Mouse (Mus musculus) gastrocnemius, adult 2 months (tissue): ENCODE results near the gene Cspg4. TPM values are rescaled to one million over a fixed set of nuclear protein-coding genes. Genes with fewer than 3 reads are reported as not detected.
"Not testable (repeated sequence)": the region's sequence is repeated elsewhere in the genome, so short reads cannot be mapped to it uniquely, and the experiment has no call there.

Experiments used
- DNase-seq: peaks from one replicate; pipeline ENCODE4 v3.0.0; 2022
- H3K27ac ChIP-seq: fragments of 200-600 bp; 2 replicates; pipeline ENCODE4 v1.8.1; 2022; ENCODE audit warnings: mild to moderate bottlenecking
- H3K4me3 ChIP-seq: fragments of 200-600 bp; 2 replicates; pipeline ENCODE4 v1.8.1; 2022; ENCODE audit warnings: mild to moderate bottlenecking, moderate library complexity
- CTCF ChIP-seq: fragments of 200-600 bp; IDR thresholded peaks from 2 replicates; pipeline ENCODE4 v1.8.1; 2022; ENCODE audit warnings: antibody characterized with exemption, mild to moderate bottlenecking, moderate library complexity
- intact Hi-C: fragments of 180-260 bp; cut with DNase I; formaldehyde crosslinking; loops from one replicate; pipeline ENCODE4 v1.15.1; 2025
- total RNA-seq, 2 experiments: library from RNA; stranded (reverse); gene quantifications; 2 replicates each; pipeline ENCODE4 v1.2.3; 2021

Gene Cspg4
- total RNA-seq, 2 experiments from 2014 or later: 5.7 to 6.0 TPM

- no peak for DNase-seq
- H3K4me3 ChIP-seq: peak overlapping the region; percentile 88
- intact Hi-C loops: loop anchor here (5.0 kb wide), 3 partner anchors 34 to 206 kb away; partner anchors contain the start of genes Man2c1 and Sin3a
- TF ChIP-seq CTCF: no peak
- H3K27ac ChIP-seq: peak overlapping the region; percentile 93
Measured at GRCm38 (mm10) chr9:56926025-56926360, 61.2 kb downstream of the Cspg4 start.

DNA sequence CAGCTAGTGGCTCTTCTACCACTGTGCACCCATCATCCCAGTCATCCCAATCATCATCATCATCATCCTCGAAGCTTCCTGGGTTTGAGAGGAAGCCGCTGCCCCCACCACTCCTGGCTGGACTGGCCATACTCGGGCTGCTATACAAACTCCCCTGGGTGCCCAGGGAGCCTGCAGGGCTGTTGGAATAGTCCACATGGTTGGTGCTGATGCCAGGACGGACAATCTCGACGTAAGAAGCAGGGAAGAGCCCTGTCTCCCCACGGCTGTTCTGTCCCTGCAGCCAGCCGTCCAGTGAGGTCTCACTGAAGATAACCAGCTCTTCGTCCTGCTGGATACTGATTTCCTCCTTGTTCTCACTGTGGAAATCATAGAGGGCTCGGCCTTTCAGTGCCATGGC is 61.6 kb downstream of the Cspg4 start:
- no peak for DNase-seq
- Histone ChIP-seq H3K4me3 (peak overlapping the region; percentile 88), H3K27ac (peak overlapping the region; percentile 93)
- TF ChIP-seq CTCF: no peak
- intact Hi-C loops: loop anchor here (5.0 kb wide), 3 partner anchors 34 to 206 kb away; partner anchors contain the start of genes Man2c1 and Sin3a

DNA sequence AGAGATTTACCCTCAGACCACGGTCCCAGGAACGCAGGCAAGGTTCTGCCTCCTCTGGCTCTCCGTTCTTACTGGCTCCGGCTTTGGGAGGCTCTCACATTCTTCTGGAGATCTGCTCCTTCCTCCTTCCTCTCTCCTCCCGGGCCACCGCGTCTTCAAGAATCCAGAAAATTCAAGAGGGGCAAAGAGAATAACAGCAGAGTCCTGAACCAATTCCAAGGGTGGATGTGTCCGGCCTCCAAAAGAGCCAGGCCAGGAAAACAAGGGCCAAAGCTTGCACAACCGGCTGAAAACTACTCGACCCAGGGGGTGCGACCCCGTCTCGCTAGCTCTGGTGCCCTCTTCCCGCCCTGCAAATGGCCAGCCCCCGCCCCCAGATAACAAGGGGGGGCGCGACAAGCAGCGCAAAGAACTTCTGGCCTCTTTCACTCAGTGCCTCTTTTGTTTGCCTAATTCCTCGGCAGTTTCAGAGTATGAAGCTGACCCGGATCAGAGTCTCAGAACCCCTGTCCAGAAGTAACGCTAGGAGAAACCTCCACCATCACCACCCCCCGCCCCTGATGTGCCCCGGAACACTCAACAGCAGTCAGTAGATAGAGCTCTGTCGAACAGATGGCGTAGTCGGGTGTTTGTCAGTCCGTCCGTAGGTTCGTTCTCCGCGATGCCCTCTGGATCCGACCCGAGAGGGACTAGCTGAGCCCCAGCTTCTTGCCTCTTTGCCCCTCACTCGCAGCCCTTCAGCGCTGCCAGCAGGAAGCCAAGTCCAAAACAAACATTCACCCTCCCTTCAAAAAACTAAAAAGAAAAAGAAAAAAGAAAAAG is 62.6 kb downstream of the Cspg4 start:
- DNase-seq: peak; percentile 74
- no peak for TF ChIP-seq CTCF
- peak overlapping the region; percentile 93 for H3K27ac ChIP-seq
- intact Hi-C loops: loop anchor here (5.0 kb wide), 3 partner anchors 35 to 205 kb away; partner anchors contain the start of genes Man2c1 and Sin3a
- peak overlapping the region; percentile 88 for H3K4me3 ChIP-seq

- peak within 1 kb of the TSS; percentile 93 for H3K27ac ChIP-seq
Measured at GRCm38 (mm10) chr9:56928041-56928811, 63.4 kb downstream of the Cspg4 start, which contains the start of gene Snx33. Snx33 (minus strand) TSS chr9:56928371.

GRCm38 (mm10) chr9:56929496-56929895 is 64.7 kb downstream of the Cspg4 start:
- H3K4me3 ChIP-seq: no peak overlapping the region
- no peak for DNase-seq
- no peak for TF ChIP-seq CTCF
- H3K27ac ChIP-seq: no peak overlapping the region
- intact Hi-C loops: loop anchor here (5.0 kb wide), 3 partner anchors 37 to 203 kb away; partner anchors contain the start of genes Man2c1 and Sin3a

More at GRCm38 (mm10) chr9:56928041-56928811, 63.4 kb downstream of the Cspg4 start, which contains the start of gene Snx33:
- intact Hi-C loops: loop anchor here (5.0 kb wide), 3 partner anchors 36 to 204 kb away; partner anchors contain the start of genes Man2c1 and Sin3a
- peak; percentile 84 for TF ChIP-seq CTCF
- H3K4me3 ChIP-seq: peak within 1 kb of the TSS; percentile 88
- peak; percentile 98 for DNase-seq

DNA sequence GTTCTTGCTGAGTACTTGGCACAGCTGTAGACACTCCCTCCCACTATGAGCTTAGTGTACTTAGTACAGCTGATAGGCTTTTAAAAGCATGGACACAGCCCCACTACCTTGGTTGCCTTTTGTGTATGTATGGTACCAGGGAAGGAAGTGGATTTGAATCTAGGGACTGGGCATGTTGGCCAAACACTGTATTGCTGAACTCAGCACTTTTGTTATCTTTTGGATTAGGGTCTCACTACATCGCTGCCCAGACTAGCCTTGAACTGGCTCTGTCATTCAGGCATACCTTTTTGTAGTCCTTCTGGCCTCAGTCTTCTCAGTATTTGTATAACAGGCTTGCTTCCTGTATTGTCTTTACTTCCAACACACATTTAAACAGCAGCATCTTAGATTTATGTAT is 65.7 kb downstream of the Cspg4 start:
- Histone ChIP-seq H3K27ac (no peak overlapping the region), H3K4me3 (no peak overlapping the region)
- TF ChIP-seq CTCF: no peak
- DNase-seq: no peak
- intact Hi-C loops: no loop called here

DNA sequence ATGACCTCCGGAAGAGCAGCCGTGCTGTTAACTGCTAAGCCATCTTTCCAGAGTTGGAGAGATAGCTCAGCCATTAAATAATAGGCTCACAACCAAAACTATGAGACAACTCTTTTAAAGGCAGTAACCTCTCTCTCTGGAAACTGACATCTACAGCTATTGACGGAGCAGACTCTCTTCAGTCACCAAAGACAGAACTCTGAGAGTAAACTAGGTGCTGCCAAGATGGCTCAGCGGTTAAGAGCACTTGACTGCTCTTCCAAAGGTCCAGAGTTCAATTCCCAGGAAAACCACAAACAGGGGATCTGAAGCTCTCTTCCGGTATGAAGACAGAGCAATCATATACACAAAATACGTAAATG is 72.0 kb downstream of the Cspg4 start:
- no peak for TF ChIP-seq CTCF
- peak overlapping the region; percentile 98 for H3K27ac ChIP-seq
- intact Hi-C loops: no loop called here
- H3K4me3 ChIP-seq: peak overlapping the region; percentile 97
- no peak for DNase-seq

DNA sequence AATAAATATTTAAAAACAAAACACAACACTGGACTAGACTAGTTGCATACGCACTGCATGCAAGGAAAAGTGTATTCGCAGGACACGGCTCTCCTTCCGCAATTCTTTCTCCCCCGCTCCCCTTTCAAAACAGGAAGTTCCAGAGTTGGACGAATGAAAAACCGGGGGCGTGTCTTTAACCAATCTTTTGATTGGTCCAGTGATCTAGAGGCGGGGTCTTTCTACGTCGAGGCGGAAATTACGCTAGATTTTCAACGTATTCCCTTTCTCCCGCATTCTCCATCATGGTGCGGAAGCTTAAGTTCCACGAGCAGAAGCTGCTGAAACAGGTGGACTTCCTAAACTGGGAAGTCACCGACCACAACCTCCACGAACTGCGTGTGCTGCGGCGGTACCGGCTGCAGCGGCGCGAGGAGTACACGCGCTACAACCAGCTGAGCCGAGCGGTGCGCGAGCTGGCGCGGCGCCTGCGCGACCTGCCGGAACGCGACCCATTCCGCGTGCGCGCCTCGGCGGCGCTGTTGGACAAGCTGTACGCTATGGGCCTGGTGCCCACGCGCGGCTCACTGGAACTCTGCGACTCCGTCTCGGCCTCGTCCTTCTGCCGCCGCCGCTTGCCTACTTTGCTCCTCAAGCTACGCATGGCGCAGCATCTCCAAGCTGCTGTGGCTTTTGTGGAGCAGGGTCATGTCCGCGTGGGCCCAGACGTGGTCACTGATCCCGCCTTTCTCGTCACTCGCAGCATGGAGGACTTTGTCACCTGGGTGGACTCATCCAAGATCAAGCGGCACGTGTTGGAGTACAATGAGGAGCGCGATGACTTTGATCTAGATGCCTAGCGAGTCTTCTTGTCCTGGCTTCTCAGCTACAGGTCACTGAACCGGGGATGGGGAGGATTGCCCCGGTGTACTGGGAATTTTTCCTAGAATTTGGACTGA is 72.7 kb downstream of the Cspg4 start, which contains the start of gene Imp3:
TSS of gene Imp3 (plus strand) at position 253 of the 938 bp plus-strand sequence.
- peak; percentile 43 for TF ChIP-seq CTCF
- DNase-seq: peak; percentile 91
- H3K27ac ChIP-seq: peak within 1 kb of the TSS; percentile 98
- intact Hi-C loops: no loop called here
- peak within 1 kb of the TSS; percentile 97 for H3K4me3 ChIP-seq

- no peak for TF ChIP-seq CTCF
- no peak for DNase-seq
- intact Hi-C loops: no loop called here
Measured at GRCm38 (mm10) chr9:56938374-56938773, 73.5 kb downstream of the Cspg4 start.

GRCm38 (mm10) chr9:56947481-56947880 is 82.6 kb downstream of the Cspg4 start:
- peak; percentile 26 for DNase-seq
- H3K27ac ChIP-seq, intact Hi-C loops, H3K4me3 ChIP-seq: not testable (repeated sequence)
- peak; percentile 81 for TF ChIP-seq CTCF

More at GRCm38 (mm10) chr9:56938374-56938773, 73.5 kb downstream of the Cspg4 start:
- Histone ChIP-seq H3K27ac (peak overlapping the region; percentile 98), H3K4me3 (peak overlapping the region; percentile 97)

GRCm38 (mm10) chr9:56948699-56949098 is 83.9 kb downstream of the Cspg4 start:
- H3K4me3 ChIP-seq, intact Hi-C loops: not testable (repeated sequence)

More at GRCm38 (mm10) chr9:56948699-56949098, 83.9 kb downstream of the Cspg4 start:
- not testable (repeated sequence) for H3K27ac ChIP-seq, DNase-seq

Other genes with a start within 250 kb of the Cspg4 start
- under 1 TPM; 0.17 to 0.48 TPM for gene Lingo1, start 68.6 kb upstream of the Cspg4 start, total RNA-seq
- gene Odf3l1, start 354 bp upstream of the Cspg4 start, total RNA-seq: under 1 TPM in 1 of 2 experiments, not detected in 1; 0.22 TPM
- 1 to 10 TPM; 4.3 to 4.7 TPM for gene Snx33, start 63.3 kb downstream of the Cspg4 start, total RNA-seq
- 10 to 100 TPM; 49.1 to 51.4 TPM for gene Imp3, start 72.4 kb downstream of the Cspg4 start, total RNA-seq
- 10 to 100 TPM in 1 of 2 experiments, 1 to 10 TPM in 1; 8.4 to 11.3 TPM for gene Snupn, start 85.8 kb downstream of the Cspg4 start, total RNA-seq
- gene Ptpn9, start 129.9 kb downstream of the Cspg4 start, total RNA-seq: 1 to 10 TPM; 3.1 to 5.0 TPM
- 10 to 100 TPM; 17.1 to 18.7 TPM for gene Sin3a, start 207.0 kb downstream of the Cspg4 start, total RNA-seq